Mouse (Mus musculus): ENCODE results near the gene Nolc1. TPM values are rescaled to one million over a fixed set of nuclear protein-coding genes. Genes with fewer than 3 reads are reported as not detected.

Nolc1 gene
- total RNA-seq, 2 experiments from 2014 or later = 31.6 to 34.3 TPM

- DNase-seq (ENCODE audit: low spot score in 2 of 2) = peak; percentile 71 to 83
Observed at GRCm38 (mm10) chr19:46041933-46042475, 33.7 kb upstream of the Nolc1 start.

GRCm38 (mm10) chr19:46042476-46043011, 33.1 kb upstream of the Nolc1 start:
- no peak for DNase-seq (ENCODE audit: low spot score in 2 of 2)

- no peak for DNase-seq (ENCODE audit: low spot score in 2 of 2)
Observed at GRCm38 (mm10) chr19:46043380-46043779, 32.3 kb upstream of the Nolc1 start.

GRCm38 (mm10) chr19:46044271-46044992, 31.2 kb upstream of the Nolc1 start, which contains the start of gene Pprc1:
Gene Pprc1 (plus strand): TSS chr19:46044886.
- peak; percentile 59 to 66 for DNase-seq (ENCODE audit: low spot score in 2 of 2)

- peak; percentile 64 to 81 for DNase-seq (ENCODE audit: low spot score in 2 of 2)
Observed at GRCm38 (mm10) chr19:46044993-46045695, 30.5 kb upstream of the Nolc1 start, which contains the start of gene Ldb1. Gene Ldb1 (minus strand): TSS chr19:46045214.

GRCm38 (mm10) chr19:46045696-46046311, 29.9 kb upstream of the Nolc1 start:
- DNase-seq (ENCODE audit: low spot score in 2 of 2) = peak in 1 of 2 experiments; percentile 53

DNA sequence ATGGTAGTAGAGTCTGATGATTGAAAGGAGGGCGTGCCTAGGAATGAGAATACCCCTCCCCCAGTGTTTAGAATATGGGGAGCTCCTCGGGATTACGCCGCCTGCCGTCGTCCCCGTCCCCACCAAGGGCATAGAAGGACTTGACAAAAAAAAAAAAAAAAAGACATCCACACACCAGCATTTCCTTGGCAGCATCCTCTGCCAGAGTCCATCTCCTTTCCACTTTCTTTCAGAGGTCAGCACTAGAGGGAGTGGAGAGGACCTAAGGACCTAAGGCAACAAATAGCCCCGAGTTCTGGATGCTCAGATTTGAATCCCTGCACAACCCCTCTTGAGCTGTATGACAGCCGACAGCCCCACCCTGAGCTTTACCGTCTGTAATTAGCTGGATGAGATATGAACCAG, 29.0 kb upstream of the Nolc1 start:
- no peak for DNase-seq (ENCODE audit: low spot score in 2 of 2)

GRCm38 (mm10) chr19:46047426-46047825, 28.2 kb upstream of the Nolc1 start:
- DNase-seq (ENCODE audit: low spot score in 2 of 2) = no peak

- DNase-seq (ENCODE audit: low spot score in 2 of 2) = no peak
Observed at GRCm38 (mm10) chr19:46049129-46049528, 26.5 kb upstream of the Nolc1 start.

DNA sequence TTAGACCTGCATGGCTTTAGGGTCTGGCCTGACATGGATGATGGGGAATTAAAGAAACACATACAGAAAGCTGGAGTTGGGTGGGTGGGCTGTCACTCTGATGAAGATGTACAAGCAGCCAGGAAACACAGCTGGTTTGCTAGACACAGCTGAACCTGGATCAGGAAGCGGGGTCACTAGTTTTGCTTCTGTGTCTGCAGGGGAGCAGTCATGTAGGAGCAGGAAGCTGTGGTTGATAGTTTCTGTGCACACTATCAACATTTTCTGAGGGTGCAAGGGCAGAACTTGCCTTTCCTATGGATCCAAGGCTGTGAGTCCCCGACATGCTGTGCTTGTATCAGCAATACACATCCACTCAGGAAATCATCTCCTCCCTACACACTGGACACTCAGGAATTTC, 25.2 kb upstream of the Nolc1 start:
- no peak for DNase-seq (ENCODE audit: low spot score in 2 of 2)

DNA sequence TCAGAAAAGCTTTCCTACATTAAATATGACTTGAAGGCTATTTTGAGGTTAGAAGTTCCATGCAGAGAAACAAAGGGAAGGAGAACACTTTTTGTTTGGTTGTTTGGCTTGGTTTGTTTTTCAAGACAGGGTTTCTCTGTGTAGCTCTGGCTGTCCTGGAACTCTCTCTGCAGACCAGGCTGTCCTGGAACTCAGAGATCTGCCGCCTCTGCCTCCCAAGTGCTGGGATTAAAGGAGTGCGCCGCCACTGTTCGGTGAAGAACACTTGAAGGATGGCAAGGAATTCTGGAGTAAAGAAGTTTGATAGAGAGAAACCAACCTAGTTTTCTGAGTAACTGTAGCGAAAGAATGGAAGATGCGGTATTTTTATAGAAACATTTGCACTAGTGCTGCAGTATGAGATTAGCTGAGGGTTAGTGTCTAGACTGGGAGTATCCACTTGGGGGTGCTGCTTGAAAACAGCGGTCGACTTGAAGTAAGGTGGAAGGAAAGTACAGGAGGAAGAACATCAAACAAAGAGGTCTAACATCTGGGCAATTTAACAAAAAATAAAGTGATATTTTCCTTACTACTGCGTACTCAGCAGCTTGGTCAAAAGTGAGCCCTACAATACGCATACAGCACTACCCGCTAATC, 19.8 kb upstream of the Nolc1 start:
- DNase-seq (ENCODE audit: low spot score in 2 of 2) = no peak

- DNase-seq (ENCODE audit: low spot score in 2 of 2) = peak; percentile 85 to 92
Observed at GRCm38 (mm10) chr19:46056388-46056946, 19.2 kb upstream of the Nolc1 start.

DNA sequence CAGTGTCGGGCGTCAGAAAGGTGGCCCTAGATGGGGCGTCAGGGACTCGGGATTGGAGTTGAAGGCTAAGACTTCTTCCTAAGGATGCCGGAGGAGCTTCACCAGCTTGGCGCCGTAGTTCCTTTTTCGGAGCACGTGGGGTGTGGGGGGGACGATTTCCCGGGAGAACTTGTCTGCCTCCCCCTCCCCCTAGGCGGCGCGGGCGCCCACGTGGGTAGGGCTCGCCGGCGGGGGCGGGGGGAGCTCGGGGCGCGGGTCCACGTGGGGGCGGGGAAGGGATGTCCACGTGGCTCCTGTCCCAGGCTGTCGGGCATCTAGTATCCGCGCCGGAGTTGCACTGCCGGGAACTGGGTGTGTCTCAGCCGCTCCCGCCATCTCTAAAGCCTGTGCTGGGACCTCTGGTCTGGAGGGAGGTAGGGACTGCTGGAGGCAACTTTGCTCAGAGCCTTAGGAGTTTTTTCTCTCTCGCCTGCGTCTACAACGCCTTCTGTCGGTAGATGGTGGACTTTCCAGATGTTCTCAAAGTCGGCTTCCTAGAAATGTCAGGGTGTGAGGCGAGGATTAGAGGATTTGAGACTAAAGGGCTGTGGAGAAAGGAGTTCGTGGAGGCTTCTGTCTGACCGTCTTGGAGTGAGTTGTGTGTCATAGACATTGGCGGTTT, 18.6 kb upstream of the Nolc1 start:
- peak; percentile 73 to 85 for DNase-seq (ENCODE audit: low spot score in 2 of 2)

DNA sequence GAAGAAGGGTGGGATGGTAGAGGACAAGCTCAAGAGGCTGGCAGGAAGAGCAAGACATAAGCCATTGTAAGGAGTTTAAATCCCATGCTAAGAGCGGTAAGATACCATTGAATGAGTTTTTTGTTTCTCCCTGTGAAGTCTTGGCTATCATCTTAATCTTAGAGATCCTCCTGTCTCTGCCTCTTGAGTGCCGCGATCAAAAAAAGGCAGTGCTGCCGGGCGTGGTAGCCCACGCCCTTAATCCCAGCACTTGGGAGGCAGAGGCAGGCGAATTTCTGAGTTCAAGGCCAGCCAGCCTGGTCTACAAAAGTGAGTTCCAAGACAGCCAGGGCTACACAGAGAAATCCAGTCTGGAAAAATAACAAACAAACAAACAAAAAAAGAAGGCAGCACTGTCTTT, 17.2 kb upstream of the Nolc1 start:
- no peak for DNase-seq (ENCODE audit: low spot score in 2 of 2)

- no peak for DNase-seq (ENCODE audit: low spot score in 2 of 2)
Observed at GRCm38 (mm10) chr19:46060845-46061244, 14.8 kb upstream of the Nolc1 start.

GRCm38 (mm10) chr19:46068054-46068453, 7.6 kb upstream of the Nolc1 start:
- no peak for DNase-seq (ENCODE audit: low spot score in 2 of 2)

- no peak for DNase-seq (ENCODE audit: low spot score in 2 of 2)
Observed at GRCm38 (mm10) chr19:46073285-46073684, 2.4 kb upstream of the Nolc1 start.

GRCm38 (mm10) chr19:46074266-46074665, 1.4 kb upstream of the Nolc1 start:
- DNase-seq (ENCODE audit: low spot score in 2 of 2) = no peak

GRCm38 (mm10) chr19:46078535-46078934, 2.9 kb downstream of the Nolc1 start:
- no peak for DNase-seq (ENCODE audit: low spot score in 2 of 2)

GRCm38 (mm10) chr19:46085185-46085584, 9.5 kb downstream of the Nolc1 start:
- DNase-seq (ENCODE audit: low spot score in 2 of 2) = no peak

Measured in gastrocnemius, postnatal 4 days (tissue).